Mouse (Mus musculus) spleen, adult 10 weeks (tissue): Measurements from ENCODE around the gene Gm42878. TPM values are rescaled to one million over a fixed set of nuclear protein-coding genes. Genes with fewer than 3 reads are reported as not detected.

ENCODE experiments used
- polyA plus RNA-seq: library from polyadenylated mRNA; stranded (reverse); fragments of 350-450 nt; fragmentation: Illumina TruSeq; extraction: RNeasy Lipid Tissue Mini Kit (QIAGEN cat#74804); gene quantifications from one replicate; pipeline ENCODE4 v1.2.3, GENCODE M21; 2015; ENCODE audit warnings: low replicate concordance; ENCODE audit not compliant: insufficient read depth

Gm42878 gene
- not detected for polyA plus RNA-seq

DNA sequence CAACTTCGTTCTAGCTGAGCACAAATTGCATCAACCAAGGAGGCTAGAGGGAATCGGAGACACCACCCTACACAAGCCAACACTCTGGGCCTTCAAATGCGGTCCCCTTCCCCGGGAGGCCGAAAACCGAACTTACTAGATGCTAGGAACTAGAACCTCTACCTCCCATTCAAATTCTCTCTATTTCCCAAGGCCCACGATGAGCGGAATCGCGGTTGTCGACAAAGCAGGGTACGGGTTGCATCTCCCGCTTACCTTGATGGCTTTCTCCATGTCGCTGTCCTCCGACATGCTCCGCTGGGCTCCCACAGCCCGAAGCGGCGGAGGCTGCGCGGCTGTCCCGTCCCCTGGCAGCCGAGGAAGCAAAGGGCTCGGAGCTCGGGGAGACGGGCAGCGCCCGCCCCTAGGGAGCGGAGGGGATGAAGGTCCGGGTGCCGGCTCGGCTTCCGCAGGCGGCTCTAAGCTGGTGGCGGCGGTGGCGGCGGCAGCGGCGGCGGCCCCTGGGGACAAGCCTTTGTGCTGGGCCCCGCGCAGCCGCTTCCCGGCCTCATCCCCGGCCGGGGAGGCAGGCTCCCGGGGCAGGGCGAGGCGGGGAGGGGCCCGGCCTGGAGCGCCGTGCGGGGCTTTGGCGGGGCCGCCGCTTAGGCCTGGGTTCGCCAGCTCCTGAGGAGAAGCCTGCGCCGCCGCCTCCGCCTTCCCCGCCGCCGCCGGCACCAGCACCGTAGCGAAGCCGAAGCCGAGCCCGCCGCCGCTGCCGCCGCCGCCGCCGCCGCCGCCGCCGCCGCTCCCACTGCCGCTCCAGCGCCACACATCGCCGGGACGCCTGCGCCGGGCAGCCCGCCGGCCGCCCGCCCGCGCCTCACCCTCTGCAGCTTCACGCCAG lies at the start of gene Gm42878, which contains the start of gene Adam1a:
Gene Gm42878 (minus strand): TSS at position 573 of the 883 bp plus-strand sequence.
Gene Adam1a (minus strand): TSS at position 573 of the 883 bp plus-strand sequence.

DNA sequence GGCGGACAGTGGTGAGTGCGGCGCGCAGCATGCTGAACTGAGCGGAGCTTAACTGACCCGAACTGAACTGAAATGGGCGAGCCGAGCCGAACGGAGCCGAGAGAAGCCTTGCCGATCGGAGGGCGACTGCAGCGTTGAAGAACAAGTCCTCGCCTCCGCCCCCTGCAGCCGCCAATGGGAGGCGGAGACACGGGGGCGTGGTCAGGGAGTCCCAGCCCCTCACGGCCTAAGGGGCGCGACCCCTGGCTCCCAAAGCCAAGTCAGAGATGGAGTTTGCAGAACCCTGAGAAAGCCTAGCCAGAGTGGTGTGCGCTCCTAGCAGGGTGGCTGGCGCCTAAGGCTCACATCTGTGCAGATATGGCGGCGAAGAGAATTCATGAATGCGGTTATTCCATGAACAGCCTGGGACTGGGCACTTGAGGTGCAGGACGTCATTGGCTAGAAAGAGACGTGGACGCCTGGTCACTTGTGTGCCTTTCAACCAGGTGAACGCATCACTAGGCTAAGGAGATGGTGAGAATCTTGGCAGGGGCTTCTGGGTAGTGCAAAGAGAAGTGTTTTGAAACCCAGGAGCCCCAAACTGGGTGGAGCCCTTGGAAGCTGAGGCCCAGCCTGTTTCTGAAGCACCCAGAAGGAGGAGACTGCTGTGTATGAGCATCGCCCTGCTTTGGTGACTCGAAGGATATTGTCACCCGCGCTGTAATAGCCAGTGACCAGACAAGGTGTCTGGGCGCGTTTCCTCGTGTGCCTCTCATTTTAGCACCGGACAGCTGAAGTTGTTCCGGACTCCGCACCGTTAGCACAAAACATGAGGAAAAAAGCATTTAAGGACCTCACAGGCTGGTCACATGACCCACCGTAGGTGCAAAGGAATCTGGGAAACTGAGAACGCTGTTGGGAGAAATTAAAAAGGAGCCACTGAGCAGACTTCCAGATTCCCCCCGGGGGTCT lies 48.4 kb upstream of the Gm42878 start, which contains the start of gene Aldh2:
Gene Aldh2 (minus strand): TSS at position 374 of the 951 bp plus-strand sequence.

DNA sequence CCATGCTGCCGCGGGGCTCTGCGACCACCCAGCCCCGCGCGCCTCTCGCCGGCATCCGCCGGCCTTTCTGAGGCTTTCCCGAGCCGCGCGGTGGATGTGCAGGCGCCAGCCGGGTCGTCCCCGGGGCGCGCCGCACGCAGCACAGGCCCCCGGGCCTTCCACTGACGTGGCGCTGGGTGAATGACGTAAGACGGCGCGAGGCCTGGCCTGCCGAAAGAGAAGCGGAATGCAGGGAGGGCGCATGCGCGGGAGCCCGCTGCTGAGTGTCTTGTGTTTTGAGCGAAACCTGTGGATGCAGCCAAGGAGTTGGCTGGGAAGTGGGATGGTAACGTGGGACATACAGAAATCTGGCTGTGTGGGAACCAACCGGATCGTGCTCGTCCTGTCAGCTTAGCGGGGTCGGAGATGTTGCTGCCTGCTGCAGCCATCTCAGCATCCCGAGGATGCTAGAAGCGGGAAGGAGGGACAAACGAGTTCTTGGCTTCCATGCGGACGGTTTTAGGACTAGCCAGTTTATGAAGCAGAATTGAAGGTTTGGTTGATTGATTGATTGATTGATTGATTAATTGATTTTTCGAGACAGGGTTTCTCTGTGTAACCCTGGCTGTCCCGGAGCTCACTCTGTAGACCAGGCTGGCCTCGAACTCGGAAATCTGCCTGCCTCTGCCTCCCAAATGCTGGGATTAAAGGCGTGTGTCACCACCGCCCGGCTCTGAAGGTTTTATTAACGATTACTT lies 679 bp upstream of the Gm42878 start, which contains the start of gene Mapkapk5:
Gene Mapkapk5 (minus strand): TSS at position 113 of the 737 bp plus-strand sequence.

DNA sequence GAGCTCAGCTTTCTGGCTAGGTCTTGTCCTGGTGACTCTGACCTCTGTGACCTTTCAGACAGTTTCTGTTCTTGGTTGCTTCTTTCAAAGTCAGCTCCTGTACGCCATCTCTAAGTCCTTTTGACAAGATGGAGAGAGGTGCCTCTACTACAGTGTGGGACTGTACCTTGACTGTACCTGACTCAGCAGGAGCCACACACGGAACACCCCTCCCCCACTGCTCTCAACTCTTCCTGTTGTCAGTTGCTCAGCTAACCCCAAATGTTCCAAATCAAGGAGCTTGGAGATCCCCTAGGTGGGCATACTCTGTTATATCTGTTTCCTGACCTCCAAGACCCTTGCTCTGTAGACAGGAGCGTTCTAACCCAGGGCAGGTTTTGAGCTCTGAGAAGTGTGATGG lies 42.1 kb downstream of the Gm42878 start, which contains the start of gene Adam1b:
Gene Adam1b (minus strand): TSS at position 205 of the 400 bp plus-strand sequence.

Other genes with a start within 250 kb of the Gm42878 start
- gene Trafd1, start 159.8 kb downstream of the Gm42878 start, polyA plus RNA-seq = 96.6 TPM
- gene Naa25, start 147.5 kb downstream of the Gm42878 start, polyA plus RNA-seq = 31.1 TPM
- gene Tmem116, start 93.6 kb downstream of the Gm42878 start, polyA plus RNA-seq = 0.15 TPM
- gene Erp29, start 93.0 kb downstream of the Gm42878 start, polyA plus RNA-seq = 160 TPM
- gene Adam1b, start 42.0 kb downstream of the Gm42878 start, polyA plus RNA-seq = not detected
- 9.4 TPM for gene Adam1a, start within 50 bp of the Gm42878 start, polyA plus RNA-seq
- 119 TPM for gene Mapkapk5, start 423 bp upstream of the Gm42878 start, polyA plus RNA-seq
- gene Aldh2, start 48.3 kb upstream of the Gm42878 start, polyA plus RNA-seq = 192 TPM
- gene Acad12, start 73.5 kb upstream of the Gm42878 start, polyA plus RNA-seq = 6.9 TPM
- 3.7 TPM for gene Acad10, start 115.0 kb upstream of the Gm42878 start, polyA plus RNA-seq
- 47.5 TPM for gene Brap, start 115.1 kb upstream of the Gm42878 start, polyA plus RNA-seq
- gene Atxn2, start 165.9 kb upstream of the Gm42878 start, polyA plus RNA-seq = 57.8 TPM